Mouse (Mus musculus): ENCODE results near the gene Caskin2. TPM values are rescaled to one million over a fixed set of nuclear protein-coding genes. Genes with fewer than 3 reads are reported as not detected.

Gene Caskin2
- 13.2 TPM for polyA plus RNA-seq (2015; fragmentation: Illumina TruSeq; extraction: RNeasy Lipid Tissue Mini Kit (QIAGEN cat#74804); ENCODE audit: low read depth, low replicate concordance)

GRCm38 (mm10) chr11:115813507-115814296 is at the start of gene Caskin2:
Gene Caskin2 (minus strand): TSS chr11:115813639.

GRCm38 (mm10) chr11:115858354-115858753 is 44.9 kb upstream of the Caskin2 start, which contains the start of gene Myo15b:
Gene Myo15b (plus strand): TSS chr11:115858406.

DNA sequence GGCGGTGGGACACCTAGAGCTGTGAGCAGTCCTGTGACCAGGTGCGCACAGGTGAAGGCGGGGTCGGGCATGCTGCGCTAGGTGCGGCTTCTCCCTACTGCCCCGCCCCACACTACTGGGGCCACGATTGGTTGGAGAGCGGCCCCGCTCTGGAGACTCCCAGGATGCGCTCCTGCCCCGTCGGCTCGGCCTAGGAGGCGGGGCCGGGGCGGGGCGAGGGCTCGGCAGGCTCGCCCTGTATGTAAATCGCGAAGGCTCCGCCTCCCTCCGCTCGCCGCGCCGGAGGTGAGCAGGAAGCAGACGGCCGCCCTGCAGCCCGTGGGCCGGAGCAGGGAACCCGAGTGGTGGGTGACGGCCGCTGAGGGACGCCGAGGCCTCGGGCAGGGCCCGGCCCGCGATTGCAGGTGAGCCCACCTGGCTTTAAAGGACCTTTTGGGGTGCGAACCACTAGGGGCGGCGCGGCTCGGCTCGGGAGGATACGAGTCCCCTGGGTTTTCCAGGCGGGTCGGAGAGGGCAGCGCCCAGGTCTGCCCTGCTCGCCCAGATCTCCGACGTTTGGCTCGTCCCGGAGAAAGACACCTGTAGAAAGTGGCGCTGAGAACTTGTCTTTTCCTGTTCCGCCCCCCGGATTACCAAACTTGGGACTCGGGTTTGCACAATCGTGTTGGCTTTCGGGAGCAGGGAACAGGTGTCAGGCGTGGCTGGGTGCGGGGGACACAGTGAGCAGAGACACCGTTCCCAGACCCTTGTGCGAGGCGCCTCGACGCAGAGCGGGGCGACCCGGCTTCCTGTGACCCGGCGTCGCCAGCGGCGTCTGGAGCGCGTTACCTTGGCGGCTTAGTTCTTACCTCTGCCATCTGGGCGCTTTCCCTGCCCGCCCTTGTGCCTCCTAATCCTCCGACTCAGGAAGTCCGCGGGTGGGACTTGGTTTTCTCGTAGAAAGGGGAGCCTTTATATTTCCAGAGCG is 10.6 kb upstream of the Caskin2 start, which contains the start of gene Llgl2:
Gene Llgl2 (plus strand): TSS at position 276 of the 967 bp plus-strand sequence.

GRCm38 (mm10) chr11:115814605-115815450 is 1.4 kb upstream of the Caskin2 start, which contains the start of gene Tsen54:
Gene Tsen54 (plus strand): TSS chr11:115814724.

GRCm38 (mm10) chr11:115765103-115765606 is 48.3 kb downstream of the Caskin2 start, which contains the start of gene Tmem94:
Gene Tmem94 (plus strand): TSS chr11:115765433.

Other genes with a start within 250 kb of the Caskin2 start
- 49.1 TPM for gene Nup85, start 249.2 kb downstream of the Caskin2 start, polyA plus RNA-seq (2015; fragmentation: Illumina TruSeq; extraction: RNeasy Lipid Tissue Mini Kit (QIAGEN cat#74804); ENCODE audit: low read depth, low replicate concordance)
- 69.8 TPM for gene Mrps7, start 209.7 kb downstream of the Caskin2 start, polyA plus RNA-seq (2015; fragmentation: Illumina TruSeq; extraction: RNeasy Lipid Tissue Mini Kit (QIAGEN cat#74804); ENCODE audit: low read depth, low replicate concordance)
- 44.8 TPM for gene Gga3, start 209.6 kb downstream of the Caskin2 start, polyA plus RNA-seq (2015; fragmentation: Illumina TruSeq; extraction: RNeasy Lipid Tissue Mini Kit (QIAGEN cat#74804); ENCODE audit: low read depth, low replicate concordance)
- gene Mif4gd, start 200.7 kb downstream of the Caskin2 start, polyA plus RNA-seq (2015; fragmentation: Illumina TruSeq; extraction: RNeasy Lipid Tissue Mini Kit (QIAGEN cat#74804); ENCODE audit: low read depth, low replicate concordance), result 27.5 TPM
- 64.2 TPM for gene Slc25a19, start 185.3 kb downstream of the Caskin2 start, polyA plus RNA-seq (2015; fragmentation: Illumina TruSeq; extraction: RNeasy Lipid Tissue Mini Kit (QIAGEN cat#74804); ENCODE audit: low read depth, low replicate concordance)
- 134 TPM for gene Grb2, start 105.0 kb downstream of the Caskin2 start, polyA plus RNA-seq (2015; fragmentation: Illumina TruSeq; extraction: RNeasy Lipid Tissue Mini Kit (QIAGEN cat#74804); ENCODE audit: low read depth, low replicate concordance)
- 27.0 TPM for gene Tmem94, start 48.2 kb downstream of the Caskin2 start, polyA plus RNA-seq (2015; fragmentation: Illumina TruSeq; extraction: RNeasy Lipid Tissue Mini Kit (QIAGEN cat#74804); ENCODE audit: low read depth, low replicate concordance)
- gene Tsen54, start 1.1 kb upstream of the Caskin2 start, polyA plus RNA-seq (2015; fragmentation: Illumina TruSeq; extraction: RNeasy Lipid Tissue Mini Kit (QIAGEN cat#74804); ENCODE audit: low read depth, low replicate concordance), result 10.9 TPM
- 5.6 TPM for gene Llgl2, start 10.4 kb upstream of the Caskin2 start, polyA plus RNA-seq (2015; fragmentation: Illumina TruSeq; extraction: RNeasy Lipid Tissue Mini Kit (QIAGEN cat#74804); ENCODE audit: low read depth, low replicate concordance)
- gene Myo15b, start 44.8 kb upstream of the Caskin2 start, polyA plus RNA-seq (2015; fragmentation: Illumina TruSeq; extraction: RNeasy Lipid Tissue Mini Kit (QIAGEN cat#74804); ENCODE audit: low read depth, low replicate concordance), result 0.82 TPM
- 0.70 TPM for gene Smim5, start 86.3 kb upstream of the Caskin2 start, polyA plus RNA-seq (2015; fragmentation: Illumina TruSeq; extraction: RNeasy Lipid Tissue Mini Kit (QIAGEN cat#74804); ENCODE audit: low read depth, low replicate concordance)
- gene Smim6, start 98.4 kb upstream of the Caskin2 start, polyA plus RNA-seq (2015; fragmentation: Illumina TruSeq; extraction: RNeasy Lipid Tissue Mini Kit (QIAGEN cat#74804); ENCODE audit: low read depth, low replicate concordance), result not detected
- gene Sap30bp, start 119.6 kb upstream of the Caskin2 start, polyA plus RNA-seq (2015; fragmentation: Illumina TruSeq; extraction: RNeasy Lipid Tissue Mini Kit (QIAGEN cat#74804); ENCODE audit: low read depth, low replicate concordance), result 55.3 TPM
- 19.8 TPM for gene Recql5, start 119.8 kb upstream of the Caskin2 start, polyA plus RNA-seq (2015; fragmentation: Illumina TruSeq; extraction: RNeasy Lipid Tissue Mini Kit (QIAGEN cat#74804); ENCODE audit: low read depth, low replicate concordance)
- gene Itgb4, start 161.1 kb upstream of the Caskin2 start, polyA plus RNA-seq (2015; fragmentation: Illumina TruSeq; extraction: RNeasy Lipid Tissue Mini Kit (QIAGEN cat#74804); ENCODE audit: low read depth, low replicate concordance), result 8.7 TPM
- 17.0 TPM for gene Galk1, start 199.1 kb upstream of the Caskin2 start, polyA plus RNA-seq (2015; fragmentation: Illumina TruSeq; extraction: RNeasy Lipid Tissue Mini Kit (QIAGEN cat#74804); ENCODE audit: low read depth, low replicate concordance)
- 240 TPM for gene H3f3b, start 214.3 kb upstream of the Caskin2 start, polyA plus RNA-seq (2015; fragmentation: Illumina TruSeq; extraction: RNeasy Lipid Tissue Mini Kit (QIAGEN cat#74804); ENCODE audit: low read depth, low replicate concordance)
- 13.7 TPM for gene Unk, start 216.7 kb upstream of the Caskin2 start, polyA plus RNA-seq (2015; fragmentation: Illumina TruSeq; extraction: RNeasy Lipid Tissue Mini Kit (QIAGEN cat#74804); ENCODE audit: low read depth, low replicate concordance)